Mouse (Mus musculus) ES-Bruce4 (cell line): ENCODE measurements around the gene Med1.

Experiments used
- CTCF ChIP-seq: IDR thresholded peaks from one replicate; pipeline ENCODE4 v1.8.1; 2011; ENCODE audit warnings: low read depth, low read length
- POLR2A ChIP-seq: IDR thresholded peaks from one replicate; pipeline ENCODE4 v1.8.1; 2011; ENCODE audit warnings: low read length; ENCODE audit not compliant: insufficient read depth

GRCm38 (mm10) chr11:98113504-98113903 is 79.6 kb downstream of the Med1 start:
- TF ChIP-seq POLR2A (no peak), CTCF (no peak)
